Mouse (Mus musculus): ENCODE results near the gene Nop14.
"Not testable (repeated sequence)": the region's sequence is repeated elsewhere in the genome, so short reads cannot be mapped to it uniquely, and the experiment has no call there.

Nop14 gene

DNA sequence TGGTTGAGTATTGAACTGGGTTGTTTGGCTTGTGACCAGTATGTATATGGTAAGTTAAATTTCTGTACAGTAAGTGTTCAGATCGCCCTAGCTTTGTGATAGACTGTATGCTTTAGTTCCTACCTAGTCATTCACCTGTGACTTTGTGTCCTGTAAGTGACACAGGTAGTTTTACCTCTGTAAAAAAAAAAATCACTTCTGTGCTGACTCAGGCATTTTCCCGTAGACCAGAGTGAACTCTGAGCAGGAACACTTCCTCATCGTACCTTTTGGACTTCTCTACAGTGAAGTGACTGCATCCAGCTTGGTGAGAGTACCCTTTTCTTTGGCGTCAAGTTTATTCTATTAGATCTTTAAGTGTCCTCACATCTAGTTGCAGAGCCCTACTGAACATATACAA lies 50.0 kb downstream of the Nop14 start:
- DNase-seq, result no peak

DNA sequence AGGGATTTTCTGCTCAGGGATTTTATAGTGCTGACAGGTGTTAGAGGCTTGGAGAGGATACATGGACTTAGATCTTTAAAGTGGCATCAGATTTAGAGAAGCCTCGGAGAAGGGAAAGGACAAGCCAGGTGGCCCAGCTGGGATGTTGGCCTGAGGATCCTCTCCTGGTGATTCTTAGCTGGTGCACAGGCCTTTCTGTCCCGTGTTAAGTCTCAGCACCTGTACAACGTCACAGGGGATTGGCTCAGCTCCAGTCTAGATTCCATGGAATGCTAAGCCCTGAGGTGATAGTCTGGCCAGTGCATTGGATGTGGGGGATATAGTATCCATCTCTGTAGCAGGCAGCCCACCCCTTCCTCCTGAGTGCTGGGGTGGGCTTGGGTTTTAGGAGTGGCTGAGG lies 51.7 kb downstream of the Nop14 start:
- DNase-seq, result no peak

GRCm38 (mm10) chr5:34607100-34607880 lies 52.7 kb downstream of the Nop14 start:
- DNase-seq, result no peak

GRCm38 (mm10) chr5:34604576-34604975 lies 55.4 kb downstream of the Nop14 start:
- no peak for DNase-seq

DNA sequence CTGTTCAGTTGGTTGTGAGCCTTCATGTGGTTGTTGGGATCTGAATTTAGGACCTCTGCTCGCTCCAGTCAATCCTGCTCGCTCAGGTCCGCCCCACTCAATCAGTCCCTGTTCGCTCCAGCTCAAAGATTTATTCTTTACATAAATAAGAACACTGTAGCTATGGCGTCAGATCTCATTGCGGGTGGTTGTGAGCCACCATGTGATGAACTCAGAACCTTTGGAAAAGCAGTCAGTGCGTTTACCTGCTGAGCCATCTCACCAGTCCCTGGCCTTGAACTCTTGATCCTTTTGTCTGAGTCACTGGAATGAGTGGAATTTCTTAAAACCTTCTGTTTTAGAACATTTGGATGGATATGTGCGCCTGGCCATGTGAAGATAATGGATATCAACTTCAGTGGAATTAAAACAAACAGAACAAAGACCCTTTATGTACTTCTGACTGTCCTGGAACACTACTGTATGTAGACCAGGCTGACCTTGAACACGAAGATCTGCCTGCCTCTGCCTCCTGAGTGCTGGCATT lies 66.7 kb downstream of the Nop14 start:
- no peak for DNase-seq

- DNase-seq, result no peak
Observed at GRCm38 (mm10) chr5:34592666-34593065, 67.3 kb downstream of the Nop14 start.

DNA sequence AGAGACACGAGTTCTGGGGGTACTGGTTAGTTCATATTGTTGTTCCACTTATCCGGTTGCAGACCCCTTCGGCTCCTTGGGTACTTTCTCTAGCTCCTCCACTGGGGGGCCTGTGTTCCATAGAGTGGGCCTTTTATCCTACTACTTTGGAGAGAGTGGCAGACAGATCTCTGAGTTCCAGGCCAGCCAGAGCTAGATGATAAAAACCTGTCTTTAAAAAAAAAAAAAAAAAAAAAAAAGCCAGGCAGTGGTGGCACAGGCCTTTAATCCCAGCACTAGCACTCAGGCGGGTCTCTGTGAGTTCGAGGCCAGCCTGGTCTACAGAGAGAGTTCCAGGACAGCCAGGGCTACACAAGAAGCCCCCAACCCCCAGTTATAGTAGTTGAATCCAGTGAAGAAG lies 67.7 kb downstream of the Nop14 start:
- DNase-seq, result not testable (repeated sequence)

DNA sequence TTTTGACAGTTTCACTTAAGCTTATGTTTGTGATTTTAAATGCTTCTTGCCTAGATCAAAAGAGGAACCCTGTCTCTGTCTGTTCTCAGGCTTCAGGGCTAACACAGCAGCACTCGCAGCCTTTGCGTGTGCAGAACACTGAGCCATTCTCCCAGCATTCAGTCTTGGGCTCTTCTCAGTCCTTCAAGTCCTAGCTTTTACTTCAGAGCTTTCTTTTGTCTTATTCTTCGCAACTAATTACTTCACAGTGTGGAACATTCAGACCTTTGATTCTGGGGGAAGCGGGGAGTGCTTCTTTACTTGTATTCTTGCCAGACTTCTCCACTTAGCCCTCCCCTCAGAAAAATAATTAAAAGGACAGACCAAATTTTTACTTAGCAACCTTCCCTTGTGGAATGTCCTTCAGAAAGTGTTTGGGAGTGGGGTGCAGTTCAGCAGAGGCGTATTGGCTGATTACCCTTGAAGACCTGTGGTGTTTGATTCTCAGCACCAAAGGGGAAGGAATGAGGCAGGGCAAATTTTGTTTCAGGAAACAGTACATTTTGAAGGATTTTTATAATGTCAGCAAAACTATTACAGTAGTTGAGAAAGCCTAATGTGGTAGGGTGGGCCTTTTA lies 68.5 kb downstream of the Nop14 start:
- no peak for DNase-seq

GRCm38 (mm10) chr5:34590702-34591101 lies 69.2 kb downstream of the Nop14 start:
- no peak for DNase-seq

GRCm38 (mm10) chr5:34590059-34590458 lies 69.9 kb downstream of the Nop14 start:
- peak; percentile 45 to 48 for DNase-seq

Data from kidney, adult 8-10 months (tissue).